Mouse (Mus musculus) stomach, postnatal 0 days (tissue): ENCODE data around the gene Mrm1. TPM values are rescaled to one million over a fixed set of nuclear protein-coding genes. Genes with fewer than 3 reads are reported as not detected.

Experiments
- ATAC-seq: fragments of 200-750 bp; cut with Nextera tagmentation; 2 replicates; pipeline ENCODE4 v1.8.0; 2017; ENCODE audit not compliant: low FRiP score, low TSS enrichment
- DNase-seq: peaks from one replicate; pipeline ENCODE4 v3.0.0-alpha.2; 2016; ENCODE audit warnings: low spot score
- H3K27ac ChIP-seq: fragments of 300-500 bp; sonication (generic); replicated peaks from 2 replicates; pipeline ENCODE4 v1.5.1; 2014; ENCODE audit warnings: mild to moderate bottlenecking, control low read depth
- H3K27me3 ChIP-seq: fragments of 300-500 bp; sonication (generic); 2 replicates; pipeline ENCODE4 v1.6.1; 2014; ENCODE audit warnings: low read length; ENCODE audit not compliant: control insufficient read depth, insufficient read depth
- H3K36me3 ChIP-seq: fragments of 300-500 bp; sonication (generic); 2 replicates; pipeline ENCODE4 v1.6.1; 2014; ENCODE audit warnings: low read length, mixed read lengths; ENCODE audit not compliant: control insufficient read depth, insufficient read depth
- H3K4me1 ChIP-seq: fragments of 300-500 bp; sonication (generic); replicated peaks from 2 replicates; pipeline ENCODE4 v1.6.1; 2014; ENCODE audit warnings: antibody characterized with exemption; ENCODE audit not compliant: control insufficient read depth, insufficient read depth
- H3K4me2 ChIP-seq: fragments of 300-500 bp; sonication (generic); replicated peaks from 2 replicates; pipeline ENCODE4 v1.6.1; 2014; ENCODE audit warnings: low read depth, mild to moderate bottlenecking, control low read depth, moderate library complexity
- H3K4me3 ChIP-seq: fragments of 300-500 bp; sonication (generic); 2 replicates; pipeline ENCODE4 v1.5.1; 2014; ENCODE audit warnings: low read depth, low read length, control low read depth
- H3K9ac ChIP-seq: fragments of 300-500 bp; sonication (generic); 2 replicates; pipeline ENCODE4 v1.6.1; 2014; ENCODE audit warnings: mild to moderate bottlenecking, low read length, control low read depth, mixed read lengths
- H3K9me3 ChIP-seq: fragments of 300-500 bp; sonication (generic); 2 replicates; pipeline ENCODE4 v1.6.1; 2016; ENCODE audit warnings: low read length; ENCODE audit not compliant: control insufficient read depth
- CTCF ChIP-seq: IDR thresholded peaks from 2 replicates; pipeline ENCODE4 v1.5.1; 2016; ENCODE audit warnings: antibody characterized with exemption, low read depth, mild to moderate bottlenecking, moderate library complexity
- EP300 ChIP-seq: optimal IDR thresholded peaks from 2 replicates; pipeline ENCODE3; 2016; ENCODE audit warnings: antibody characterized with exemption
- WGBS: fragments of 180-500 bp; shearing (Covaris S2); extraction: QIAGEN DNeasy Blood & Tissue Kit; methylation state at CpG from one replicate; pipeline ENCODE4 v1.1.7; 2014; 5-methylcytosine and 5-hydroxymethylcytosine counted together
- polyA plus RNA-seq: library from polyadenylated mRNA; unstranded; fragments of >200 nt; fragmentation: Nextera tagmentation; extraction: Ambion mirVana; gene quantifications from 2 replicates; pipeline ENCODE4 v1.2.1, GENCODE M21; 2015

The Mrm1 gene
- polyA plus RNA-seq, 1 experiment from 2014 or later = 9.0 TPM

DNA sequence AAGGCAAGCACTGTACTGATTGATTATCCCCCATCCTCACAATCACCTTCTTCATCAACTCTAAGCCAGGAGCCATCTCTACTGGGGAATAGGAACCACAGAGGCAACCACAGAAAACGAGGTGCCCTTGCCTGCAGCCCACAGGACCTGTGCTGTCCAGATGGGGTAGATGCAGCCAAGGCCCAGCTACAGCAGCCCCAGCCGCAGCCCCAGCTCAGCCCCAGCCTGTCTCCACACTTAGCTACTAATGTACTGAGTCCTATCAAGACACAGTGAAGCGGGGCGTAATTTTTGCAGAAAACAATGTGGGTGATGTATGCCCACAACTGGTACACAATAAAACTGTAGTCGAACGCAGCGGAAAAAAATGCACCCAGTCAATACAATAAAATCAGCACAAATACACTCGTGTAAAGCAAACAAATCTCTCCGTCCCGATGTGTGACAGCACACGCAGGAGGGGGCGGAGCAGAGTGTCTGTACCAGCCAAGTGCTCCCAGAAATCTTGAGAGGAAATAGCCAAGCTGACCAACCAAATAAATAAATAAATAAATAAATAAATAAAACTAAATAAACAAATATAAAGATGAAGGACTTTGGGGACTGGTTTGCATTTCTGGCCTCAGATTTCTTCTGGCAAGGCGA, 44.3 kb downstream of the Mrm1 start:
- Histone ChIP-seq H3K9me3 (no peaks in the 10 kb centered on the region), H3K4me3 (no peak overlapping the region), H3K27me3 (no peaks in the 10 kb centered on the region), H3K27ac (no peak overlapping the region), H3K9ac (no peak overlapping the region), H3K4me2 (no peak overlapping the region), H3K4me1 (no peaks in the 10 kb centered on the region), H3K36me3 (no peaks in the 10 kb centered on the region)
- ATAC-seq (no peak), DNase-seq (no peak)
- TF ChIP-seq EP300 (no peak), CTCF (no peak)
- 42% methylated on average over 13 of the region's 13 CpGs for WGBS

DNA sequence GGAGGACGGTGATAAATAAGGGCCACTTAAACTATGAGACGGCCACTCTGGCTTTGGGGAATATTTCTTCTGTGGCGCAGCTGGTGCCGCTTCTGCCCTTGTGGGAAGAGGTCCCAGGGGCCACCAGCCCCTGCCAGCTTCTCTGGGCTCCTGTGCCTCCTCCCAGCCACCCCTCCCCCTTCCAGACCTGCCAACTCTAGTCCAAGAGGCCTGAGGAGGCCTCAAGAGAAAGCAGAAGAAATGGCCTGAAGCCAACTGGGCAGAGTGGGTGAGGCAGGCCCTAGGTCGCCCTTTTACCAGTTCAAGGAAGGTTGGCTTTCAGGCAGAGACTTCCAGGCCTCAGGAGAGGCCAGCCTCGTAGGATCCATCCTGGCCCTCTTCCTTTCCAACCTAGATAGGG, 51.4 kb downstream of the Mrm1 start:
- WGBS = 60% methylated on average over 6 of the region's 6 CpGs
- Histone ChIP-seq H3K27ac (no peak overlapping the region), H3K4me1 (peaks cover 3% of the 10 kb centered on the region), H3K9me3 (no peaks in the 10 kb centered on the region), H3K36me3 (no peaks in the 10 kb centered on the region), H3K4me2 (no peak overlapping the region), H3K27me3 (no peaks in the 10 kb centered on the region), H3K9ac (no peak overlapping the region), H3K4me3 (no peak overlapping the region)
- no peak for DNase-seq
- TF ChIP-seq CTCF (no peak), EP300 (no peak)
- no peak for ATAC-seq

DNA sequence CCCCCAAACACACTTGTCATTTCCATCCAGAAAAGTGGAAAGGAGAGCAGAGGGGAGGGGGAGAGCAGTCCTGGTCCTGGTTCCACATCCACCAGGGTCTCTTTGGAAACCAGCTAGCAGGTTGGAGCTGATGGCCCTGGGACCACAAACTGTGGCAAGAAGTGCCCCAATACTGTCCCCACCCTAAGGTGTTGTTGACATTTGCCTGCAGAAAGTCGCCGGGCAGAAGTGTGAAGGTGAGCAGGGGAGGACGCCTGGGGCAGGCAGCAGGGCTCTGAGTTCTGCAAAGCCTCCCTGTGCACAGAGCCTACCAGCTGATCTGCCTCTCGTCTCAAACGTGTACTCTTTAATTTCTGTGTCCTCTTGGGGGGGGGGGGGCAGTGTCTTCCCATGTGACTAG, 54.2 kb downstream of the Mrm1 start:
- Histone ChIP-seq H3K9me3 (no peaks in the 10 kb centered on the region), H3K4me3 (no peak overlapping the region), H3K4me1 (peaks cover 3% of the 10 kb centered on the region), H3K4me2 (no peak overlapping the region), H3K27me3 (no peaks in the 10 kb centered on the region), H3K9ac (no peak overlapping the region), H3K27ac (no peak overlapping the region), H3K36me3 (no peaks in the 10 kb centered on the region)
- TF ChIP-seq EP300 (no peak), CTCF (no peak)
- ATAC-seq (no peak), DNase-seq (no peak)
- 6% methylated on average over 5 of the region's 5 CpGs for WGBS

DNA sequence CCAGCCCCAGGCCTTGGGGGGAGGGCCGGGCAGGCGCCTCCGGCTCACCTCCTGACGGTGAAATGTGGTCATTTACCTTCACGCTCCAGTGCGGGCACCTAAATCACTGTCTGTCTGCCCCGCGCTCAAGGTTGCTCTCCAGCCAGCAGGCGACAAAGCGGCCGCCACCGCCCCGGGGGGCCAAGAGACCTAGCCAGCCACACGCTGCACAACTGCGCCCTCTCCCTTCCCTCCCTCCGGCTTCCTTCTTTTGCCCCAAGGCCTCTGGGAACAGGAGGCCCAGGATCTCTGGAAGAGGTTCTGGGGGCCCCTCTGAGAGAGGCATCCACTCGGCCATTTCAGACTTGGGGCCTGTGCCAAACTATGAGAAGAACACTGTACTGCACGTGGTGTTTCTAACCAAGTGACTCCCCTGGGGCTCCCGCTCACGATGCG, 54.8 kb downstream of the Mrm1 start:
- ATAC-seq (0 out of 2 replicates have a peak, but pooled peaks have one; percentile 27), DNase-seq (peak; percentile 24)
- Histone ChIP-seq H3K4me3 (no peak overlapping the region), H3K9ac (no peak overlapping the region), H3K9me3 (no peaks in the 10 kb centered on the region), H3K36me3 (no peaks in the 10 kb centered on the region), H3K4me2 (peak overlapping the region; percentile 38), H3K27ac (no peak overlapping the region), H3K27me3 (no peaks in the 10 kb centered on the region), H3K4me1 (peaks cover 3% of the 10 kb centered on the region)
- WGBS = 3% methylated on average over 21 of the region's 21 CpGs
- no peak for TF ChIP-seq EP300
- TF ChIP-seq CTCF = 0 out of 2 replicates have a peak, but pooled peaks have one; percentile 5

DNA sequence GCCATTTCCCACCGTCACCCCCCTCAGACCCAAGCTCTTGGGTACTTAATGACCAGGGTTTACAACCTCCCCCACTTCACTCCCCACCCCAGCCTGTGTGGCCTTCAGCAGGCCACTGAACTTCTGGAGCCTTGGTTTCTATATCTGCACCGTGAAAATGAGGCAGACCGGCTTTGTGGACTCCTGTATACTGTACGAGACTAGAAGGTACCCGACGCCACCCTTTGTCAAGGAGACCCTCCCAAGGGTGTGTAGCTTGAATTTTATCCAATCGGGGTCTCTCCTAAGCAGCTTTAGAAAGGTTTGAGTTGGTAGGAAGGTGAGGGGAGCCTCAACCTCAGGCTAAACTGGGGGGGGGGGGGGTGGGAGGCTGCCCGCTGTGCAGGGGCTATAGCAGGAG, 55.2 kb downstream of the Mrm1 start:
- H3K27ac ChIP-seq = no peak overlapping the region
- DNase-seq = no peak
- no peak for ATAC-seq
- peak overlapping the region; percentile 38 for H3K4me2 ChIP-seq
- 23% methylated on average over 7 of the region's 8 CpGs for WGBS
- H3K9me3 ChIP-seq = no peaks in the 10 kb centered on the region
- H3K4me1 ChIP-seq = peaks cover 3% of the 10 kb centered on the region
- H3K27me3 ChIP-seq = no peaks in the 10 kb centered on the region
- no peak for TF ChIP-seq EP300
- TF ChIP-seq CTCF = no peak
- H3K36me3 ChIP-seq = no peaks in the 10 kb centered on the region
- no peak overlapping the region for H3K9ac ChIP-seq
- no peak overlapping the region for H3K4me3 ChIP-seq

Other genes starting within 250 kb of the Mrm1 start
- gene Dhrs11, start 9.5 kb upstream of the Mrm1 start, polyA plus RNA-seq = 10.7 and 12.3 TPM in 2 replicates
- 40.6 and 44.5 TPM in 2 replicates for gene Ggnbp2, start 51.3 kb upstream of the Mrm1 start, polyA plus RNA-seq
- 5.7 and 7.3 TPM in 2 replicates for gene Myo19, start 60.6 kb upstream of the Mrm1 start, polyA plus RNA-seq
- 1.8 and 2.4 TPM in 2 replicates for gene Pigw, start 60.8 kb upstream of the Mrm1 start, polyA plus RNA-seq
- gene Znhit3, start 96.9 kb upstream of the Mrm1 start, polyA plus RNA-seq = 27.9 and 28.6 TPM in 2 replicates
- 1.3 and 1.5 TPM in 2 replicates for gene Car4, start 138.3 kb upstream of the Mrm1 start, polyA plus RNA-seq